Mouse (Mus musculus): ENCODE data around the gene Olfr872. TPM values are rescaled to one million over a fixed set of nuclear protein-coding genes. Genes with fewer than 3 reads are reported as not detected.
"Not testable (repeated sequence)": the region's sequence is repeated elsewhere in the genome, so short reads cannot be mapped to it uniquely, and the experiment has no call there.

Gene Olfr872
- total and polyA plus RNA-seq, 2 experiments from 2014 or later: not detected

- Histone ChIP-seq H3K27me3 (ENCODE audit: control insufficient read depth, insufficient read depth, low read length) (no peaks in the 10 kb centered on the region), H3K9ac (replicated peaks; ENCODE audit: low read depth, low read length) (no peak overlapping the region), H3K27ac (ENCODE audit: low read depth) (no peak overlapping the region), H3K4me1 (ENCODE audit: control insufficient read depth, insufficient read depth) (no peaks in the 10 kb centered on the region), H3K36me3 (replicated peaks; ENCODE audit: control insufficient read depth, insufficient read depth, low read length) (no peaks in the 10 kb centered on the region), H3K9me3 (replicated peaks; ENCODE audit: control insufficient read depth, low read length) (no peaks in the 10 kb centered on the region), H3K4me3 (ENCODE audit: low read depth, low read length) (no peak overlapping the region), H3K4me2 (ENCODE audit: low read depth, low read length) (no peak overlapping the region)
- TF ChIP-seq CTCF (IDR thresholded peaks at IDR 0.05; ENCODE audit: low read depth) (no peak), EP300 (IDR thresholded peaks at IDR 0.05; ENCODE audit: low read depth) (no peak)
- ATAC-seq (ENCODE audit: insufficient read depth, low read depth): no peak
- DNase-seq (ENCODE audit: low spot score): no peak
- 56% methylated on average over 2 of the region's 2 CpGs for WGBS
Observed at GRCm38 (mm10) chr9:20237378-20237777, 459 bp downstream of the Olfr872 start.

GRCm38 (mm10) chr9:20282051-20282450, 45.1 kb downstream of the Olfr872 start, which contains the start of gene Olfr39:
Olfr39 (plus strand) TSS chr9:20282351.
- H3K27ac ChIP-seq (ENCODE audit: low read depth): no peak within 1 kb of the TSS
- H3K9me3 ChIP-seq (replicated peaks; ENCODE audit: control insufficient read depth, low read length): no peaks in the 10 kb centered on the region
- no peak within 1 kb of the TSS for H3K4me3 ChIP-seq (ENCODE audit: low read depth, low read length)
- no peaks in the 10 kb centered on the region for H3K4me1 ChIP-seq (ENCODE audit: control insufficient read depth, insufficient read depth)
- WGBS: 58% methylated on average over 1 of the region's 1 CpGs
- H3K4me2 ChIP-seq (ENCODE audit: low read depth, low read length): no peak within 1 kb of the TSS
- H3K36me3 ChIP-seq (replicated peaks; ENCODE audit: control insufficient read depth, insufficient read depth, low read length): no peaks in the 10 kb centered on the region
- no peak for ATAC-seq (ENCODE audit: insufficient read depth, low read depth)
- no peak for DNase-seq (ENCODE audit: low spot score)
- no peaks in the 10 kb centered on the region for H3K27me3 ChIP-seq (ENCODE audit: control insufficient read depth, insufficient read depth, low read length)
- no peak for TF ChIP-seq CTCF (IDR thresholded peaks at IDR 0.05; ENCODE audit: low read depth)
- no peak for TF ChIP-seq EP300 (IDR thresholded peaks at IDR 0.05; ENCODE audit: low read depth)
- H3K9ac ChIP-seq (replicated peaks; ENCODE audit: low read depth, low read length): no peak within 1 kb of the TSS

GRCm38 (mm10) chr9:20295562-20295961, 58.6 kb downstream of the Olfr872 start:
- H3K9me3 ChIP-seq (replicated peaks; ENCODE audit: control insufficient read depth, low read length); H3K27ac ChIP-seq (ENCODE audit: low read depth); H3K36me3 ChIP-seq (replicated peaks; ENCODE audit: control insufficient read depth, insufficient read depth, low read length); H3K4me3 ChIP-seq (ENCODE audit: low read depth, low read length); H3K4me1 ChIP-seq (ENCODE audit: control insufficient read depth, insufficient read depth); H3K27me3 ChIP-seq (ENCODE audit: control insufficient read depth, insufficient read depth, low read length); ATAC-seq (ENCODE audit: insufficient read depth, low read depth); DNase-seq (ENCODE audit: low spot score); H3K4me2 ChIP-seq (ENCODE audit: low read depth, low read length); H3K9ac ChIP-seq (replicated peaks; ENCODE audit: low read depth, low read length): not testable (repeated sequence)
- WGBS: 69% methylated on average over 5 of the region's 5 CpGs

- no peak for TF ChIP-seq CTCF (IDR thresholded peaks at IDR 0.05; ENCODE audit: low read depth)
- no peak for TF ChIP-seq EP300 (IDR thresholded peaks at IDR 0.05; ENCODE audit: low read depth)
- Histone ChIP-seq H3K4me3 (ENCODE audit: low read depth, low read length) (no peak within 1 kb of the TSS), H3K27me3 (ENCODE audit: control insufficient read depth, insufficient read depth, low read length) (no peaks in the 10 kb centered on the region), H3K9me3 (replicated peaks; ENCODE audit: control insufficient read depth, low read length) (no peaks in the 10 kb centered on the region), H3K27ac (ENCODE audit: low read depth) (no peak within 1 kb of the TSS), H3K9ac (replicated peaks; ENCODE audit: low read depth, low read length) (no peak within 1 kb of the TSS), H3K36me3 (replicated peaks; ENCODE audit: control insufficient read depth, insufficient read depth, low read length) (no peaks in the 10 kb centered on the region), H3K4me1 (ENCODE audit: control insufficient read depth, insufficient read depth) (no peaks in the 10 kb centered on the region), H3K4me2 (ENCODE audit: low read depth, low read length) (no peak within 1 kb of the TSS)
- DNase-seq (ENCODE audit: low spot score) (no peak), ATAC-seq (ENCODE audit: insufficient read depth, low read depth) (no peak)
- WGBS: 71% methylated on average over 1 of the region's 1 CpGs
Observed at GRCm38 (mm10) chr9:20298232-20298631, 61.3 kb downstream of the Olfr872 start, which contains the start of gene Olfr873. Olfr873 (plus strand) TSS chr9:20298532.

Other genes with a start within 250 kb of the Olfr872 start
- gene Olfr866, start 209.1 kb upstream of the Olfr872 start, total RNA-seq (2014; rRNA removed; ENCODE audit: low replicate concordance): not detected in 2 replicates
- gene Olfr866, start 209.1 kb upstream of the Olfr872 start, polyA plus RNA-seq (2015; fragmentation: Nextera tagmentation; extraction: Ambion mirVana): not detected in 2 replicates
- gene Olfr867, start 179.6 kb upstream of the Olfr872 start, total RNA-seq (2014; rRNA removed; ENCODE audit: low replicate concordance): not detected in 2 replicates
- gene Olfr867, start 179.6 kb upstream of the Olfr872 start, polyA plus RNA-seq (2015; fragmentation: Nextera tagmentation; extraction: Ambion mirVana): not detected in 2 replicates
- not detected in 2 replicates for gene Olfr868, start 138.5 kb upstream of the Olfr872 start, total RNA-seq (2014; rRNA removed; ENCODE audit: low replicate concordance)
- gene Olfr868, start 138.5 kb upstream of the Olfr872 start, polyA plus RNA-seq (2015; fragmentation: Nextera tagmentation; extraction: Ambion mirVana): not detected in 2 replicates
- gene Olfr869, start 108.1 kb upstream of the Olfr872 start, total RNA-seq (2014; rRNA removed; ENCODE audit: low replicate concordance): not detected in 2 replicates
- gene Olfr869, start 108.1 kb upstream of the Olfr872 start, polyA plus RNA-seq (2015; fragmentation: Nextera tagmentation; extraction: Ambion mirVana): not detected in 2 replicates
- not detected in 2 replicates for gene Olfr870, start 63.1 kb upstream of the Olfr872 start, total RNA-seq (2014; rRNA removed; ENCODE audit: low replicate concordance)
- not detected in 2 replicates for gene Olfr870, start 63.1 kb upstream of the Olfr872 start, polyA plus RNA-seq (2015; fragmentation: Nextera tagmentation; extraction: Ambion mirVana)
- not detected in 2 replicates for gene Olfr871, start 24.9 kb upstream of the Olfr872 start, total RNA-seq (2014; rRNA removed; ENCODE audit: low replicate concordance)
- not detected in 2 replicates for gene Olfr871, start 24.9 kb upstream of the Olfr872 start, polyA plus RNA-seq (2015; fragmentation: Nextera tagmentation; extraction: Ambion mirVana)
- not detected in 2 replicates for gene Olfr39, start 45.2 kb downstream of the Olfr872 start, total RNA-seq (2014; rRNA removed; ENCODE audit: low replicate concordance)
- not detected in 2 replicates for gene Olfr39, start 45.2 kb downstream of the Olfr872 start, polyA plus RNA-seq (2015; fragmentation: Nextera tagmentation; extraction: Ambion mirVana)
- gene Olfr873, start 61.4 kb downstream of the Olfr872 start, total RNA-seq (2014; rRNA removed; ENCODE audit: low replicate concordance): not detected in 2 replicates
- gene Olfr873, start 61.4 kb downstream of the Olfr872 start, polyA plus RNA-seq (2015; fragmentation: Nextera tagmentation; extraction: Ambion mirVana): 0.05 TPM in 1 of 2 replicates, not detected in the other
- not detected in 2 replicates for gene Olfr18, start 99.0 kb downstream of the Olfr872 start, total RNA-seq (2014; rRNA removed; ENCODE audit: low replicate concordance)
- gene Olfr18, start 99.0 kb downstream of the Olfr872 start, polyA plus RNA-seq (2015; fragmentation: Nextera tagmentation; extraction: Ambion mirVana): not detected in 2 replicates
- 4.7 and 4.8 TPM in 2 replicates for gene Zfp560, start 148.1 kb downstream of the Olfr872 start, total RNA-seq (2014; rRNA removed; ENCODE audit: low replicate concordance)
- gene Zfp560, start 148.1 kb downstream of the Olfr872 start, polyA plus RNA-seq (2015; fragmentation: Nextera tagmentation; extraction: Ambion mirVana): 53.2 and 53.6 TPM in 2 replicates
- 10.0 and 13.4 TPM in 2 replicates for gene Zfp26, start 223.0 kb downstream of the Olfr872 start, total RNA-seq (2014; rRNA removed; ENCODE audit: low replicate concordance)
- gene Zfp26, start 223.0 kb downstream of the Olfr872 start, polyA plus RNA-seq (2015; fragmentation: Nextera tagmentation; extraction: Ambion mirVana): 3.8 and 5.7 TPM in 2 replicates

Measured in heart, postnatal 0 days (tissue).